In genomic region chr13:97688310-97688886, GRCm38 (mm10) we compare ENCODE assay signal across 22 mouse cellular contexts.
DNase-seq lines count a peak whose midpoint lies in the region; ATAC-seq lines count a peak whose summit lies in the region.
"Had no signal": no experiment of that assay in that cellular context is flagged by ENCODE, and none has a peak within 500 bp of the region (broad histone marks: within the 10 kb centered on the region; RNA-seq: fewer than 3 reads in every experiment).

No protein-coding gene starts in this region.

- H3K4me1 ChIP-seq in embryonic facial prominence, embryonic 14.5 days (ENCODE audit: control insufficient read depth, insufficient read depth, low read length), result no peaks in the 10 kb centered on the region
- H3K4me1 ChIP-seq in embryonic facial prominence, embryonic 10.5 days, result no peaks in the 10 kb centered on the region
- H3K4me1 ChIP-seq in intestine, embryonic 15.5 days (replicated peaks), result no peaks in the 10 kb centered on the region
- H3K4me1 ChIP-seq: embryonic facial prominence, embryonic 15.5 days; forebrain, embryonic 15.5 days; heart, embryonic 12.5 days had no signal

- peak; percentile 39 for DNase-seq in embryonic facial prominence, embryonic 14.5 days (ENCODE audit: low spot score)
- no peak for DNase-seq in embryonic facial prominence, embryonic 10.5 days (ENCODE audit: low spot score)
- peak; percentile 19 to 41 for DNase-seq in kidney, postnatal 4 days
- DNase-seq in kidney, adult 11 months, result no peak
- no peak for DNase-seq in ovary, postnatal 10 days (ENCODE audit: low spot score)
- DNase-seq in embryo, embryonic 10.5 days (ENCODE audit: low spot score), result no peak
- DNase-seq: adrenal gland, postnatal 10 days; B cell, adult 2 months; cerebellum, adult 11-12 months; cerebellum, adult 9-10 months; cerebellum, postnatal 25 days; gastrocnemius, postnatal 10 days; heart, adult 2 months had no signal

- ATAC-seq in embryonic facial prominence, embryonic 14.5 days (ENCODE audit: low read depth), result no peak
- ATAC-seq in intestine, embryonic 15.5 days, result peak; percentile 61; the same call in 1 of the 2 replicates
- ATAC-seq: CD4-positive, CD25-positive, alpha-beta regulatory T cell, adult 4 months; forebrain, embryonic 15.5 days had no signal

- H3K4me2 ChIP-seq in embryonic facial prominence, embryonic 14.5 days (ENCODE audit: low read depth, low read length), result no peak overlapping the region
- H3K4me2 ChIP-seq in intestine, embryonic 15.5 days (replicated peaks), result no peak overlapping the region
- H3K4me2 ChIP-seq: embryonic facial prominence, embryonic 15.5 days; forebrain, embryonic 15.5 days; heart, embryonic 12.5 days; hindbrain, embryonic 14.5 days had no signal

- H3K9me3 ChIP-seq in embryonic facial prominence, embryonic 14.5 days (ENCODE audit: control insufficient read depth, low read length), result no peaks in the 10 kb centered on the region
- H3K9me3 ChIP-seq in embryonic facial prominence, embryonic 10.5 days, result no peaks in the 10 kb centered on the region
- no peaks in the 10 kb centered on the region for H3K9me3 ChIP-seq in intestine, embryonic 15.5 days
- H3K9me3 ChIP-seq: embryonic facial prominence, embryonic 15.5 days; forebrain, embryonic 15.5 days; G1E; heart, embryonic 12.5 days; hindbrain, embryonic 10.5 days had no signal

- H3K4me3 ChIP-seq in embryonic facial prominence, embryonic 14.5 days (ENCODE audit: low read depth, low read length), result no peak overlapping the region
- H3K4me3 ChIP-seq in embryonic facial prominence, embryonic 10.5 days, result no peak overlapping the region
- H3K4me3 ChIP-seq in intestine, embryonic 15.5 days (replicated peaks), result no peak overlapping the region
- H3K4me3 ChIP-seq: embryonic facial prominence, embryonic 15.5 days; erythroblast, embryonic 14.5 days; forebrain, embryonic 15.5 days; heart, adult 2 months; heart, embryonic 12.5 days; hindbrain, embryonic 10.5 days had no signal

- H3K9ac ChIP-seq in embryonic facial prominence, embryonic 14.5 days (ENCODE audit: low read depth, low read length), result no peak overlapping the region
- no peak overlapping the region for H3K9ac ChIP-seq in intestine, embryonic 15.5 days
- H3K9ac ChIP-seq: embryonic facial prominence, embryonic 15.5 days; forebrain, embryonic 15.5 days; heart, embryonic 12.5 days; hindbrain, embryonic 14.5 days had no signal

- H3K36me3 ChIP-seq in embryonic facial prominence, embryonic 14.5 days (ENCODE audit: control insufficient read depth, insufficient read depth, low read length), result no peaks in the 10 kb centered on the region
- no peaks in the 10 kb centered on the region for H3K36me3 ChIP-seq in embryonic facial prominence, embryonic 10.5 days (replicated peaks)
- no peaks in the 10 kb centered on the region for H3K36me3 ChIP-seq in intestine, embryonic 15.5 days
- H3K36me3 ChIP-seq: embryonic facial prominence, embryonic 15.5 days; forebrain, embryonic 15.5 days; G1E; heart, embryonic 12.5 days; hindbrain, embryonic 10.5 days had no signal

- 65% methylated on average over 12 of the region's 12 CpGs for WGBS in embryonic facial prominence, embryonic 14.5 days
- 92% methylated on average over 12 of the region's 12 CpGs for WGBS in embryonic facial prominence, embryonic 10.5 days
- 44% methylated on average over 12 of the region's 12 CpGs for WGBS in intestine, embryonic 15.5 days

- no peak overlapping the region for H3K27ac ChIP-seq in embryonic facial prominence, embryonic 14.5 days (replicated peaks; ENCODE audit: low read depth, low read length)
- no peak overlapping the region for H3K27ac ChIP-seq in embryonic facial prominence, embryonic 10.5 days (replicated peaks)
- no peak overlapping the region for H3K27ac ChIP-seq in intestine, embryonic 15.5 days
- H3K27ac ChIP-seq: embryonic facial prominence, embryonic 15.5 days; forebrain, embryonic 15.5 days; heart, adult 2 months; hindbrain, embryonic 10.5 days; hindbrain, embryonic 14.5 days had no signal

- no peaks in the 10 kb centered on the region for H3K27me3 ChIP-seq in embryonic facial prominence, embryonic 14.5 days (replicated peaks; ENCODE audit: control insufficient read depth, insufficient read depth, low read length)
- no peaks in the 10 kb centered on the region for H3K27me3 ChIP-seq in embryonic facial prominence, embryonic 10.5 days (replicated peaks; ENCODE audit: low read depth, poor library complexity, severe bottlenecking)
- no peaks in the 10 kb centered on the region for H3K27me3 ChIP-seq in intestine, embryonic 15.5 days (replicated peaks)
- H3K27me3 ChIP-seq: embryonic facial prominence, embryonic 15.5 days; forebrain, embryonic 15.5 days; heart, embryonic 12.5 days had no signal

Comparison
In these comparisons a context has a peak if more than half of its experiments do, and no peak if none do; other contexts are left out.
1. DNase-seq: peak in embryonic facial prominence, embryonic 14.5 days (single experiment) and kidney, postnatal 4 days (2 of 2); none in embryonic facial prominence, embryonic 10.5 days (single experiment), kidney, adult 11 months (single experiment), ovary, postnatal 10 days (single experiment) and embryo, embryonic 10.5 days (single experiment).